Mouse (Mus musculus): ENCODE data around the gene Sohlh2. TPM values are rescaled to one million over a fixed set of nuclear protein-coding genes. Genes with fewer than 3 reads are reported as not detected.

Gene Sohlh2
- polyA plus RNA-seq, 1 experiment = 0.04 TPM

GRCm38 (mm10) chr3:55206413-55206812 lies 24.6 kb downstream of the Sohlh2 start:
- no peak for DNase-seq (ENCODE audit: low read depth)

- no peak for DNase-seq (ENCODE audit: low read depth)
Measured at GRCm38 (mm10) chr3:55207665-55208064, 25.8 kb downstream of the Sohlh2 start.

GRCm38 (mm10) chr3:55212254-55212653 lies 30.4 kb downstream of the Sohlh2 start:
- DNase-seq (ENCODE audit: low read depth) = no peak

- no peak for DNase-seq (ENCODE audit: low read depth)
Measured at GRCm38 (mm10) chr3:55213785-55214184, 32.0 kb downstream of the Sohlh2 start.

- DNase-seq (ENCODE audit: low read depth) = no peak
Measured at GRCm38 (mm10) chr3:55214413-55214812, 32.6 kb downstream of the Sohlh2 start.

GRCm38 (mm10) chr3:55222502-55222901 lies 40.7 kb downstream of the Sohlh2 start:
- no peak for DNase-seq (ENCODE audit: low read depth)

GRCm38 (mm10) chr3:55223862-55224261 lies 42.0 kb downstream of the Sohlh2 start:
- no peak for DNase-seq (ENCODE audit: low read depth)

GRCm38 (mm10) chr3:55226501-55227213 lies 44.8 kb downstream of the Sohlh2 start:
- no peak for DNase-seq (ENCODE audit: low read depth)

GRCm38 (mm10) chr3:55227214-55227581 lies 45.4 kb downstream of the Sohlh2 start:
- no peak for DNase-seq (ENCODE audit: low read depth)

- DNase-seq (ENCODE audit: low read depth) = no peak
Measured at GRCm38 (mm10) chr3:55241730-55242421, 60.0 kb downstream of the Sohlh2 start, which contains the start of gene Dclk1. Gene Dclk1, plus strand, starts transcription at chr3:55242364.

- no peak for DNase-seq (ENCODE audit: low read depth)
Measured at GRCm38 (mm10) chr3:55242422-55243055, 60.7 kb downstream of the Sohlh2 start.

- DNase-seq (ENCODE audit: low read depth) = no peak
Measured at GRCm38 (mm10) chr3:55243056-55243471, 61.2 kb downstream of the Sohlh2 start.

GRCm38 (mm10) chr3:55244087-55244486 lies 62.3 kb downstream of the Sohlh2 start:
- DNase-seq (ENCODE audit: low read depth) = no peak

GRCm38 (mm10) chr3:55246618-55247272 lies 64.9 kb downstream of the Sohlh2 start:
- DNase-seq (ENCODE audit: low read depth) = no peak

- DNase-seq (ENCODE audit: low read depth) = no peak
Measured at GRCm38 (mm10) chr3:55248048-55248447, 66.2 kb downstream of the Sohlh2 start.

- DNase-seq (ENCODE audit: low read depth) = no peak
Measured at GRCm38 (mm10) chr3:55248508-55248907, 66.7 kb downstream of the Sohlh2 start.

- DNase-seq (ENCODE audit: low read depth) = no peak
Measured at GRCm38 (mm10) chr3:55250631-55251030, 68.8 kb downstream of the Sohlh2 start.

Other genes with a start within 250 kb of the Sohlh2 start
- 0.27 and 0.94 TPM in 2 replicates for gene Ccna1, start 126.5 kb upstream of the Sohlh2 start, polyA plus RNA-seq (2012; rRNA removed)
- 11.5 and 12.1 TPM in 2 replicates for gene Spg20, start 69.9 kb upstream of the Sohlh2 start, polyA plus RNA-seq (2012; rRNA removed)
- gene Ccdc169, start 44.7 kb upstream of the Sohlh2 start, polyA plus RNA-seq (2012; rRNA removed) = 0.15 and 0.45 TPM in 2 replicates
- gene Dclk1, start 60.3 kb downstream of the Sohlh2 start, polyA plus RNA-seq (2012; rRNA removed) = 5.1 and 7.1 TPM in 2 replicates